Mouse (Mus musculus) liver, embryonic 14.5 days (tissue): ENCODE results near the gene Srf. TPM values are rescaled to one million over a fixed set of nuclear protein-coding genes. Genes with fewer than 3 reads are reported as not detected.

Experiments used
- ATAC-seq: fragments of 200-750 bp; cut with Nextera tagmentation; 2 replicates; pipeline ENCODE4 v1.8.0; 2017; ENCODE audit warnings: moderate number of reproducible peaks, mild to moderate bottlenecking, moderate library complexity; ENCODE audit not compliant: insufficient read depth
- DNase-seq, 3 experiments: peaks; one replicate each; pipeline ENCODE4 v3.0.0-alpha.2; 2012 to 2013; ENCODE audit warnings: low read depth in 3 of 3, low spot score in 3 of 3
- H3K27ac ChIP-seq: fragments of 300-500 bp; sonication (generic); 2 replicates; pipeline ENCODE4 v1.5.1; 2014; ENCODE audit warnings: moderate library complexity, mild to moderate bottlenecking, control low read depth, inconsistent platforms
- H3K27me3 ChIP-seq: fragments of 300-500 bp; sonication (generic); 2 replicates; pipeline ENCODE4 v1.6.1; 2014; ENCODE audit warnings: mild to moderate bottlenecking, low read length, moderate library complexity; ENCODE audit not compliant: control insufficient read depth, insufficient read depth
- H3K36me3 ChIP-seq: fragments of 300-500 bp; sonication (generic); replicated peaks from 2 replicates; pipeline ENCODE4 v1.6.1; 2014; ENCODE audit warnings: low read depth; ENCODE audit not compliant: control insufficient read depth, insufficient read depth
- H3K4me1 ChIP-seq, 2 experiments: fragments of 200-500 bp in 1 of 2; fragments of 300-500 bp in 1 of 2; sonication (generic) in 1 of 2; replicated peaks; 2 replicates each; pipeline ENCODE4 v1.6.1; 2012 to 2014; ENCODE audit warnings: antibody characterized with exemption in 1 of 2, inconsistent platforms in 1 of 2, low read length in 1 of 2; ENCODE audit not compliant: control insufficient read depth in 2 of 2, insufficient read depth in 2 of 2
- H3K4me2 ChIP-seq: fragments of 300-500 bp; sonication (generic); 2 replicates; pipeline ENCODE4 v1.6.1; 2014; ENCODE audit warnings: low read depth, mild to moderate bottlenecking, control low read depth, moderate library complexity
- H3K4me3 ChIP-seq, 2 experiments: fragments of 200-500 bp in 1 of 2; fragments of 300-500 bp in 1 of 2; sonication (generic) in 1 of 2; 2 replicates each; pipeline ENCODE4 v1.5.1; 2012 to 2014; ENCODE audit warnings: low read depth in 2 of 2, low read length in 2 of 2, mild to moderate bottlenecking in 2 of 2, control low read depth in 1 of 2, inconsistent platforms in 1 of 2, moderate library complexity in 1 of 2; ENCODE audit not compliant: insufficient read depth in 1 of 2
- H3K9ac ChIP-seq: fragments of 300-500 bp; sonication (generic); replicated peaks from 2 replicates; pipeline ENCODE4 v1.6.1; 2014; ENCODE audit warnings: mild to moderate bottlenecking, control low read depth, moderate library complexity
- H3K9me3 ChIP-seq: fragments of 300-500 bp; sonication (generic); 2 replicates; pipeline ENCODE4 v1.6.1; 2016; ENCODE audit warnings: low read length, mixed read lengths; ENCODE audit not compliant: control insufficient read depth
- CTCF ChIP-seq: IDR thresholded peaks from 2 replicates; pipeline ENCODE4 v1.5.1; 2016; ENCODE audit warnings: antibody characterized with exemption, low read depth, control low read depth
- EP300 ChIP-seq: IDR thresholded peaks from 2 replicates; pipeline ENCODE4 v1.6.1; 2016; ENCODE audit warnings: antibody characterized with exemption, low read depth
- WGBS: fragments of 180-500 bp; shearing (Covaris S2); extraction: QIAGEN DNeasy Blood & Tissue Kit; methylation state at CpG from one replicate; pipeline ENCODE4 v1.1.7; 2014; ENCODE audit not compliant: insufficient replicate concordance; 5-methylcytosine and 5-hydroxymethylcytosine counted together
- polyA plus RNA-seq, 2 experiments: library from polyadenylated mRNA; depleted of rRNA in 1 of 2; stranded (reverse) in 1 of 2; unstranded in 1 of 2; fragments of >200 nt; fragmentation: Nextera tagmentation in 1 of 2; extraction: Ambion mirVana in 1 of 2; gene quantifications; 2 replicates each; pipeline versions ENCODE4 v1.2.1 to v1.2.3; 2012 to 2014

Srf gene
- polyA plus RNA-seq, 2 experiments: 2.5 to 16.0 TPM

GRCm38 (mm10) chr17:46554646-46554976 lies 1.4 kb downstream of the Srf start:
- DNase-seq (peak in 1 of 3 experiments; percentile 13), ATAC-seq (no peak)

GRCm38 (mm10) chr17:46553926-46554325 lies 2.0 kb downstream of the Srf start:
- no peak overlapping the region; the same call in 1 of the 2 replicates for H3K9ac ChIP-seq
- H3K4me2 ChIP-seq: peak overlapping the region; percentile 97
- no peak for TF ChIP-seq EP300
- no peak for TF ChIP-seq CTCF
- H3K4me1 ChIP-seq: peaks cover 13 to 30% of the 10 kb centered on the region in 2 experiments
- peak overlapping the region; percentile 19 to 98; a peak in 2 of 4 replicates for H3K4me3 ChIP-seq
- peaks cover 13% of the 10 kb centered on the region for H3K36me3 ChIP-seq
- ATAC-seq: no peak
- no peak for DNase-seq
- no peak overlapping the region for H3K27ac ChIP-seq
- H3K27me3 ChIP-seq: no peaks in the 10 kb centered on the region; the same call in 1 of the 2 replicates
- 72% methylated on average over 3 of the region's 3 CpGs for WGBS
- no peaks in the 10 kb centered on the region for H3K9me3 ChIP-seq

More at GRCm38 (mm10) chr17:46554646-46554976, 1.4 kb downstream of the Srf start:
- H3K36me3 ChIP-seq: peaks cover 10% of the 10 kb centered on the region
- no peak overlapping the region for H3K27ac ChIP-seq
- H3K4me1 ChIP-seq: peaks cover 13 to 30% of the 10 kb centered on the region in 2 experiments
- no peak for TF ChIP-seq CTCF
- no peak for TF ChIP-seq EP300
- H3K9ac ChIP-seq: peak overlapping the region; percentile 93
- H3K27me3 ChIP-seq: no peaks in the 10 kb centered on the region; the same call in 1 of the 2 replicates
- H3K4me3 ChIP-seq: peak overlapping the region; percentile 74 to 98
- H3K9me3 ChIP-seq: no peaks in the 10 kb centered on the region
- peak overlapping the region; percentile 97 for H3K4me2 ChIP-seq
- WGBS: 2% methylated on average over 11 of the region's 11 CpGs

DNA sequence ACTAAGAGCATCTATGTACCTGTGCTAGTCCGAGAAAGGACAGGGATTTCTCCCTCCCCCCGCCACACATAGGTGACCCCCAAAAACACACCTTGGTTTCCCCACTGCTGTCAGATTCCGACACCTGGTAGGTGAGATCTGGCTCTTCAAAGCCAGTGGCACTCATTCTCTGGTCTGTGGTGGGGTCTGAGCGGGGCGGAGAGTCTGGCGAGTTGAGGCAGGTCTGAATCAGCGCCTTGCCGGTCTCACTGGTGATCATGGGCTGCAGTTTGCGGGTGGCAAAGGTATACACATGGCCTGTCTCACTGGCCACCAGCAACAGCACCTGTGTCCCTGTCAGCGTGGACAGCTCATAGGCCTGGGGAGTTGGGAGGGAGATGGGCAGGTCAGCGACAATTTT lies 2.5 kb downstream of the Srf start:
- Histone ChIP-seq H3K4me3 (peak overlapping the region in 1 of 2 experiments; percentile 21; a peak in 2 of 4 replicates), H3K9ac (no peak overlapping the region), H3K27ac (no peak overlapping the region), H3K36me3 (peaks cover 13% of the 10 kb centered on the region), H3K27me3 (no peaks in the 10 kb centered on the region; the same call in 1 of the 2 replicates), H3K9me3 (no peaks in the 10 kb centered on the region), H3K4me2 (peak overlapping the region; percentile 97), H3K4me1 (peaks cover 13 to 30% of the 10 kb centered on the region in 2 experiments)
- no peak for TF ChIP-seq EP300
- no peak for TF ChIP-seq CTCF
- DNase-seq: no peak
- 84% methylated on average over 11 of the region's 11 CpGs for WGBS
- ATAC-seq: no peak

DNA sequence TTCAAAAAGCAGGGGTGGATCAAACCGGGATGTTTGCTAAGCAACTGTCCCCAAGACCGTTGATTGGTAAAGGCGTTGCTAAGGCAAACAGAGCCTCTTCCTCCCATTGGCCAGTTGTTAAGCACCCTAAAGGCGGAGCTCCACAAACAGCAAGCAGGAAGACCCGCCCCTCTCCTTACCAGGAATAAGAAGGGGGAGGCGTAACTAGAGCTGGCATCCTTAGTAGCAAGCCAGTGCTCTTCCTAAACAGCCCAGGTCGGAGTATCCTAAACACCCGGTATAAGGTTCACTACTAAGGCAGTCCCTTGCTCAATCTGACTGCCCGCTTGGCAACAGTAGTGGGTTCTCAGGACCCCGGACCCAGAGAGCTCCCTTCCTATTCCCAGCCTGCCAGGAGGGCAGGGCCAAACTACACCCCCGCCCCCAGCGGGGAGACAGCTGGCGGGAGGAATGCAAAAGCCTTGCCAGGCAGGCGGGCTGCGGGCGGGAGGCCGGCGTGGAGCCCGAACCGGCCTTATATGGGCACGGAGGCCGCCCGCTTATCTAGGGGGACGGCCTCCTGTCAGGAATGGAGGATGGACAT lies 3.0 kb downstream of the Srf start:
- Histone ChIP-seq H3K36me3 (peaks cover 13% of the 10 kb centered on the region), H3K27ac (no peak overlapping the region), H3K9ac (no peak overlapping the region), H3K9me3 (no peaks in the 10 kb centered on the region), H3K4me2 (peak overlapping the region; percentile 48), H3K27me3 (no peaks in the 10 kb centered on the region; the same call in 1 of the 2 replicates), H3K4me1 (peaks cover 13 to 30% of the 10 kb centered on the region in 2 experiments), H3K4me3 (peak overlapping the region; percentile 20 to 21; a peak in 1 of 4 replicates)
- WGBS: 30% methylated on average over 24 of the region's 24 CpGs
- DNase-seq (peak; percentile 59 to 77 (median 60)), ATAC-seq (peak; percentile 21; the same call in 1 of the 2 replicates)
- TF ChIP-seq EP300 (no peak), CTCF (no peak)

DNA sequence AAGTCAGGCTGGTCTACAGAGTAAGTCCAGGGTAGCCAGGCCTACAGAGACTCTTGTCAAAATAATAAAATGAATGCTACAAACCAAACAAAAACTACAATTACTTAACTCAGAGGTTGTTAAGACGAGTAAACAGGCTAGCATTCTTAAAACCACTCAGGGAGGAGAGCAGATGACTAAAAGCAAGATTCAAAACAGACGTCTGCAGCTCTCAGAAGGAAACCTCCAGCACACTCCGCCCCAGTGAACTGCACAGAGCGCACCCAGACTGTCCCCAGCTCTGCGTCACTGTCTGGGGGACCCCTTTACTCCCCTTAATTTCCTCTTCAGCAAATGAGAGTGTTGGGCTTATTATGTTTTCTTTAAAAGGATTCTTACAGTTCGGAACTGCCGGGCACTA lies 3.8 kb downstream of the Srf start:
- no peak for ATAC-seq
- no peak for DNase-seq
- no peak overlapping the region for H3K4me3 ChIP-seq
- H3K4me1 ChIP-seq: peaks cover 13 to 23% of the 10 kb centered on the region in 2 experiments
- TF ChIP-seq EP300 (no peak), CTCF (no peak)
- peaks cover 2% of the 10 kb centered on the region for H3K27me3 ChIP-seq
- H3K9me3 ChIP-seq: no peaks in the 10 kb centered on the region
- H3K4me2 ChIP-seq: no peak overlapping the region
- peaks cover 13% of the 10 kb centered on the region for H3K36me3 ChIP-seq
- no peak overlapping the region for H3K9ac ChIP-seq
- no peak overlapping the region for H3K27ac ChIP-seq
- WGBS: 77% methylated on average over 7 of the region's 7 CpGs
